Mouse (Mus musculus): Measurements from ENCODE around the gene Cenpx. TPM values are rescaled to one million over a fixed set of nuclear protein-coding genes. Genes with fewer than 3 reads are reported as not detected.
A peak's percentile ranks its signal among the peaks of the same experiment; 100 is the strongest.
"Not testable (repeated sequence)": the region's sequence is repeated elsewhere in the genome, so short reads cannot be mapped to it uniquely, and the experiment has no call there.

The Cenpx gene
- total RNA-seq, 2 experiments from 2014 or later = 15.5 to 15.7 TPM

- no peak for DNase-seq
Observed at GRCm38 (mm10) chr11:120695641-120696040, 17.9 kb downstream of the Cenpx start.

GRCm38 (mm10) chr11:120695184-120695583 lies 18.4 kb downstream of the Cenpx start:
- no peak for DNase-seq

- DNase-seq = no peak
Observed at GRCm38 (mm10) chr11:120693461-120693860, 20.1 kb downstream of the Cenpx start.

- no peak for DNase-seq
Observed at GRCm38 (mm10) chr11:120692471-120693011, 21.0 kb downstream of the Cenpx start.

- no peak for DNase-seq
Observed at GRCm38 (mm10) chr11:120689365-120689764, 24.2 kb downstream of the Cenpx start.

GRCm38 (mm10) chr11:120686650-120687272 lies 26.8 kb downstream of the Cenpx start:
- no peak for DNase-seq

GRCm38 (mm10) chr11:120684660-120685059 lies 28.9 kb downstream of the Cenpx start:
- DNase-seq = no peak

- no peak for DNase-seq
Observed at GRCm38 (mm10) chr11:120684086-120684485, 29.5 kb downstream of the Cenpx start.

- no peak for DNase-seq
Observed at GRCm38 (mm10) chr11:120683536-120683935, 30.0 kb downstream of the Cenpx start.

- no peak for DNase-seq
Observed at GRCm38 (mm10) chr11:120682683-120683082, 30.9 kb downstream of the Cenpx start.

GRCm38 (mm10) chr11:120679909-120680308 lies 33.6 kb downstream of the Cenpx start:
- no peak for DNase-seq

- DNase-seq = no peak
Observed at GRCm38 (mm10) chr11:120676951-120677350, 36.6 kb downstream of the Cenpx start.

- not testable (repeated sequence) for DNase-seq
Observed at GRCm38 (mm10) chr11:120675875-120676274, 37.7 kb downstream of the Cenpx start.

- no peak for DNase-seq
Observed at GRCm38 (mm10) chr11:120673594-120674122, 39.9 kb downstream of the Cenpx start.

GRCm38 (mm10) chr11:120672687-120673593 lies 40.6 kb downstream of the Cenpx start, which contains the start of gene Aspscr1:
TSS of gene Aspscr1 (plus strand) at chr11:120672973.
- DNase-seq = peak; percentile 92

- no peak for DNase-seq
Observed at GRCm38 (mm10) chr11:120666617-120667016, 46.9 kb downstream of the Cenpx start.

- DNase-seq = no peak
Observed at GRCm38 (mm10) chr11:120665406-120665805, 48.1 kb downstream of the Cenpx start.

GRCm38 (mm10) chr11:120663714-120664113 lies 49.8 kb downstream of the Cenpx start:
- no peak for DNase-seq

GRCm38 (mm10) chr11:120662759-120663158 lies 50.8 kb downstream of the Cenpx start:
- no peak for DNase-seq

- no peak for DNase-seq
Observed at GRCm38 (mm10) chr11:120661076-120661460, 52.5 kb downstream of the Cenpx start, which contains the start of gene Notum. TSS of gene Notum (minus strand) at chr11:120661175.
